Mouse (Mus musculus): ENCODE results near the gene Ankrd13b.
A peak's percentile ranks its signal among the peaks of the same experiment; 100 is the strongest.

Gene Ankrd13b

DNA sequence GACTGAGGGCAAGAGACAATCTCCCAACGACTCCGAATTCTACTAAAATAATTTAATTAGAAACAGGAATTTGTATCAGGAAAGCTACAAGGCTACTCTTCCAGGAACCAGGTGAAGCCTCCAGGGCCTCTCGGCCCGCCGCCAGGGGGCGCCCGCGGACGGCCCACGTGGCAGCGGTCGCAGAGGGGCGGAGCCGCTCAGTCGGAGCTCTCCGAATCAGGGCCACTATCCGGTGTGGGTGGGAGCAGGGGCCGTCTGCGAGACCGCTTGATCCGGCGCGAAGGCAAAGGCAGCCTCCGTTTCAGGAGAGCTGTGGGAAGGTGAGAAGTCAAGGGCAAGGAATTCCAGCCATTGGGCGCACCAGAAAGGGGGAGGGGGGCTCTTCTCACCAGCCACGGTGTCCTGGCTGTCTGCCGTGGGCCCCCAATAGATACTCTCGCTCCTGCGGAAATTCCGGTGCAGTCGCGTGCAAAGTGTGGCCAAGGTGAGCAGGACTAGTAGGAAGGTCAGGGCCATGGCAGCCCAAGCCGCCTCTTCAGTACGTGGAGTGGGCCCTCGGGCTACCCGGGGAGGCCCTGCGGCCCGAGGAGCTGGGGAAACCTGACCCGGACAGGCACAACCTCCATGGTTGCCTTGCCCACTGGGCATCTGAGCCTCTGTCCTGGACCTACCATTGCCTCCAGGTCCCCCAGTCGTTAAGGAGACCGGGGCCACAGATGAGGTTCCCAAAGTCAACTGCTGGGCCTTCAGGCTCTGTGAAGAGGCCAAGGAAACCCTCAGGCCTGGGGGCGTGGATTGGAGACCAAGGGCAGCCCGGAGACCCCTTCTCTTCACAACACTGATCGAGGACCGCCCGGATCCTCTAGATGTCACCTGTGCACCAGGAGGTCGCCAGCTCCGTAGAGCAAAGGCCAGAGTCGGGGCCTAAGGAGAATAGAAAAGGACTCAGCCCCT is 18.9 kb upstream of the Ankrd13b start:
- no peak for DNase-seq (ENCODE audit: low read depth, low spot score)

- no peak for DNase-seq (ENCODE audit: low read depth, low spot score)
Observed at GRCm38 (mm10) chr11:77507426-77507825, 17.9 kb upstream of the Ankrd13b start.

GRCm38 (mm10) chr11:77506941-77507340 is 17.5 kb upstream of the Ankrd13b start:
- no peak for DNase-seq (ENCODE audit: low read depth, low spot score)

DNA sequence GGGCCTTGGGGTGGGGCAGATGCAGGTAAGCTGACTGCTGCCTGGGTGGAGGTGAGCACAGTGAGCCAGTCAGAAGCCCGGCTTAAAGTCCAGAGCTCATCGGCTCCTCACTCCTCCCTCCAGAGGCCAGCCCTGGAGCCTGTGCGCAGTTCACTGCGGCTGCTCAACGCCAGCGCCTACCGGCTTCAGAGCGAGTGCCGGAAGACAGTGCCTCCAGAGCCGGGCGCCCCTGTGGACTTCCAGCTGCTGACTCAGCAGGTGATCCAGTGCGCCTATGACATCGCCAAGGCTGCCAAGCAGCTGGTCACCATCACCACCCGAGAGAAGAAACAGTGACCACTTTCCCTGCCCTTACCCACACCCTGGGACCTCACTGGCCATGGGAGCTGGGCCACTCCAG is 16.8 kb upstream of the Ankrd13b start:
- no peak for DNase-seq (ENCODE audit: low read depth, low spot score)

GRCm38 (mm10) chr11:77505291-77505980 is 16.0 kb upstream of the Ankrd13b start:
- no peak for DNase-seq (ENCODE audit: low read depth, low spot score)

DNA sequence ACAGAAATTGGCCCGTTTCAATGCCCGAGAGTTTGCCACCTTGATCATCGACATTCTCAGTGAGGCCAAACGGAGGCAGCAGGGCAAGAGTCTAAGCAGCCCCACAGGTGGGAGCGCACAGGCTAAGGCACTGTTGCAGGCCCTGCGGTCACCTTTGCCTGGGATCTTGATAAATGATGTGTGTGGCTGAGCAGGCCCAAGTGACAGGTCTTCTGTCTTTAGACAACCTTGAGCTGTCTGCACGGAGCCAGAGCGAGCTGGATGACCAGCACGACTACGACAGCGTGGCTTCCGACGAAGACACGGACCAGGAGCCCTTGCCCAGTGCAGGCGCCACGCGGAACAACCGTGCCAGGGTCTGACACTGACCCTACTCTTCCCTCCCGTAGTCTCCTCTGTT is 14.9 kb upstream of the Ankrd13b start:
- no peak for DNase-seq (ENCODE audit: low read depth, low spot score)

DNA sequence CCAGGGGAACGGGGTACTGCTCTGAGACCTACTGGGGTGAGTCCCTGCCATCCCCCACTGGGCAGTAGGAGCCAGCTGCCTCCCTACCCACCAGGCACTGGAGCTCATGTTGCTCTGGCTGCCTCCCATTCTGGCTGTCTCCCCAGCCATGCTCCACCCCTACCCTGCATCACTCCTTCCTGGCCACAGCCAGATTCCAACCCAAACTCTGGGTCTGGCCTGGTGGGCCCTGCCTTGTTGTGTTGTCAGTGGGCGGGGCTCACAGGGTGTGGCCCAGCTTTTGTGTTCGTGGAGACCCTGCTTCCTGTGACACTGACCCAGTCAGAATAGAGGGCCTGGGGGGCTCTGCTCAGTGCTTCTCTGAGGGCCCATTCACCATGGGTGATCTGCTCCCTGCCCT is 14.0 kb upstream of the Ankrd13b start:
- no peak for DNase-seq (ENCODE audit: low read depth, low spot score)

DNA sequence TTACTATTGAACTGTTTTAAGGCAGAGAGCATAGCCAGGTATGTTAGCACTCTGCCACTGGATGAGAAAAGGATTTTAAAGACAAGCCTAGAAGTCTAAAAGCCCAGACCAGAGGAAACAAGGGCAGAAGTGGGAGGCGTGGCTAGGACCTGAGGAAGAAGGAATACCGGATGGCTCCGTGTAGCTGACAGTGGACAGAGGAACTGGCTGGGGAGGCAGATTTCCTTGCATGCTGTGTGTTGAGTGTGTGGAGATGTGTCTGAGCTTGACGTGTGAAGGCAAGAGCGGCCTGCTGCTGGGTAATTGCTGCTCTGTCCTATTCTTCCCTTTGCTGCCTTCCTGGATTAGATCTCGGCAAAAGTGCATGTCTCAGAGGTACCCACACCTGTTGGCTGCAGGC is 13.0 kb upstream of the Ankrd13b start:
- DNase-seq (ENCODE audit: low read depth, low spot score): no peak

DNA sequence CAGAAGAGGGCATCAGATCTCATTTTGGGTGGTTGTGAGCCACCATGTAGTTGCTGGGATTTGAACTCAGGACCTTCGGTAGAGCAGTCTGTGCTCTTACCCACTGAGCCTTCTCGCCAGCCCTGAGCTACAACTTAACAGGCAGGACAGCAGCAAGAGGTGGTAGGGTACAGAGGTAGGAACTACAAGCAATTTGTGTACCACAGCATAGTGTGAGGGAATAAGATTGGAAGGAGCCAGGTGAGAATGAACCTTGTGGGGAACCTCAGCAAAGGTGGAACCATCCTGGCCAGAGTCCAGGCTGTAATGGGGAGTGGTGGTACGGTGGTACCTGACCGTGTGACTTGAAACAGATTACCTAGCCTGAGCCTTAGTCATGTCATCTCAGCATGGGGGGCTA is 12.5 kb upstream of the Ankrd13b start:
- no peak for DNase-seq (ENCODE audit: low read depth, low spot score)

DNA sequence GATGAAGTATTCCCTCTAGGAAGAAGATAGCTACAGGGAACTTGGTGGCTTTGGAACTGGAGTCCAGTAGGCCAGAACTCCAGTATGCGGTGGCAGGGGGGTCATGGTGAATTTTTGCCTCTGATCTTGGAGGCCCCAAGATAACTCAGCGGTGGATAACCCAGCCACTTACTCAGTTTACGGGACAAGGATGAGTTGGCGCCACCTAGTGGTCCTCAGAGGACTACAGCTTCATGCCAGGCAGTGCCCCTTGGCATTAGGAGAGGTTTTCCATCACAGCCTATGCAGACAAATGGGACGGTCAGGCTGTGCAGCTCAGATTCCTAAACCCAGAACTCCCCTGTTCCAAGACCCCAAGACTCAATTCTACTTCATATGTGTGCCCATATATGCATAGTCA is 11.9 kb upstream of the Ankrd13b start:
- no peak for DNase-seq (ENCODE audit: low read depth, low spot score)

- DNase-seq (ENCODE audit: low read depth, low spot score): no peak
Observed at GRCm38 (mm10) chr11:77500361-77501325, 11.2 kb upstream of the Ankrd13b start.

DNA sequence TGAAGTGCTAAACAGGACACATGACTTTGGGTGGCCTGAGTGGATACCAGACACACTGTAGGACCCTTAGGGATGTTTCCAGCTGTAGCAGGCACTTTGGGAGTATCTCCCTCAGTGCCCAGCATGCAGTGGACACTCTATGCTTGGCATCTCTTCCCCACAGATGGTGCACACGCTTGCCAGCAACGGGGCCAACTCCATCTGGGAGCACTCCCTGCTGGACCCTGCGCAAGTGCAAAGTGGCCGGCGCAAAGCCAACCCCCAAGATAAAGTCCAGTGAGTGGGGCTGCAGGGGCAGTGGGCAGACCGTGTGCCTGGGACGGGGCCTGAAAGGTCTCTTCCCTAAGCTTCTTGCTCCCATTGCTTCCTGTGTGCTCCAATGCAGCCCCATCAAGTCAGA is 9.9 kb upstream of the Ankrd13b start:
- no peak for DNase-seq (ENCODE audit: low read depth, low spot score)

DNA sequence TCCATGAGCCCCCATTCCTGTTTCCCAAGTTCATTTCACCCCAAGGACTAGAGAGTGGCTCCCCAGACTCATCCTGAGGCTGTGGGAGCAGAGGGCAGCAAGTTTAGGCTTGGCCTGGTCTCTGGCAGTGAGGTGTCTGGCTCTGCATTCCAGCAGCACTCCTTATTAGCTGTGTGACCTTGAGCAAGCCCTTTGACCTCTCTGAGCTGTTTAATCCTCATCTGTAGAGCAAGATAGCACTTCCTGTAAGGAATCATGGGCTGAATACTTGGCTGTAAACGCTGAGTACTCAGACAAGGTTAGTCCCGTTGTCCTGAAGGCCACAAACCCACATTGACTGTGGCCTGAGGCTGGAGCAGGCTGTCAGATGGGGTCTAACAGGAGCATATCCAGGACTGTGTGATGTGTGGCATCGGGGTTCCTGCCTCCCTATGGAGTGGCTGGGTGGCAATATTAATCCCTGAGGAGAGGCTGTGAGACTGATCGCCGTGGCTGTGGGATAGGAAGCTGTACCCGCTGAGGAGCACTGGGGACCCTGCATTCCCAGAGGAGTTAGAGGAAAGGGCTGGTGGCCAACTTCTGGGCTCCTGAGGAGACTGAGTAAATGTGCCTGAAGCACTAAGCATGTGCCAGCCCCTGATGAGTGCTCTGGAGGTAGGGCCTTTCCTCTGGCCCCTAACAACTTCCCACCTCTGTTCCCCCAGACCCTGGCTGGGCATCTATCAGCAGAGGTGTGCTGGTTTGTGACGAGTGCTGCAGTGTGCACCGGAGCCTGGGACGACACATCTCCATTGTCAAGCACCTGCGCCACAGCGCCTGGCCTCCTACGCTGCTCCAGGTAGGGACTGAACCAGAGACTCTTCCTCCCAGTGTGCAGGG is 9.0 kb upstream of the Ankrd13b start:
- no peak for DNase-seq (ENCODE audit: low read depth, low spot score)

DNA sequence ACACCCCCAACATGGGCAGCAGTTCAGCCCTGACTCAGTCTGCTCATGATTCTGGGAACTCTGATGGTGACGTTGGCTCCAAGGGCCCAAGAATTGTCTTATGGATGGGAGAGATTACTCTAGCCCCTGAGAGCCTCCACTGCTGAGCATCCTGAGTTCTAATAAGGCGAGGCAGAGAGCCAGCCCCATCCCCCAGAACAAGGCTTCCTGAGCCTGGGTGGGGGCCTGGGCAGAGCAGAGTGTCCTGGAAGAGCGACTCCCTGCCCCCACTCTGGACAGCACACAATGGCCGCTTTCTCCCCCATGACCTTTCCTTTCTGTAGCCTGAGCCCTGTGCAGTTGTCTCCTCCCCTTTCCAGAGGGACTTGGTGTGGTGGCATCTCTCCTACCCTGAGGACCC is 8.4 kb upstream of the Ankrd13b start:
- no peak for DNase-seq (ENCODE audit: low read depth, low spot score)

DNA sequence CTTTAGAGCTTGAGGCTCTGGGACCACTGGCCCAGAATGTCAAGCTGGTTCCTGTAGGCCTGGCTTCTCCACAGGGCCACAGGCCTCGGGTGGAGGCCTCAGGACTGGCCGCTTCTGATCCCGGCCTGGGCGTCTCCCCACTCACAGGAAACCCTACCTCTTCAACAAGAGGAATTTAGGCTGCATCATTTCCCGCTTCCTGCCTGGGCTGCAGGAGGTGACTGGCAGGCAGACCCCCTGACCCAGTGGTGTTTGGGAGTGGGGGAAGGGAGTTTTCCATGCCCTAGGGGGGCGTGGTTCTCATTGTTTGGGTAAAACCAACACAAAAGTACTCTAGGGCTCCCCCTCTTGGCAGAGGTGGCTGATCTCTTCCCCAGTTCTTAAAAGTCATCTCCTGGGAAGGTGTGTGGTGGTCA is 7.9 kb upstream of the Ankrd13b start:
- no peak for DNase-seq (ENCODE audit: low read depth, low spot score)

DNA sequence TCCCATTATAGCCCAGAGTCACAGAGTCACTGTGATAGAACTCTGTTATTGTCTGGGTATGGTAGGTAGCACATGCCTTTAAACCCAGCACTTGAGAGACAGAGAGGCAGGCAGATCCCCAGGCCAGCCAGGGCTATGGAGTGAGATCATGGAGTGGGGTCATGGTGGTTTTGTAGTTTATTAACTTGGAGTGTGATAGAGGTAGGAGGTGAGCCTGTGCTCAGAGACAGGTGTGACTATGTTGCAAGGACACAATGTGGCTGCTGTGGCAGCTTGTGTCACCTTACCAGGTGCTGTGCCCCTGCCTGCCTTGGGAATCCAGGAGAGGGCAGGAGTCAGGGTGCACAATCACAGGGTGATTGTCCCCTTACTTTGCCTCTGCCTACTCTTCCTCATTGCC is 6.0 kb upstream of the Ankrd13b start:
- DNase-seq (ENCODE audit: low read depth, low spot score): no peak

DNA sequence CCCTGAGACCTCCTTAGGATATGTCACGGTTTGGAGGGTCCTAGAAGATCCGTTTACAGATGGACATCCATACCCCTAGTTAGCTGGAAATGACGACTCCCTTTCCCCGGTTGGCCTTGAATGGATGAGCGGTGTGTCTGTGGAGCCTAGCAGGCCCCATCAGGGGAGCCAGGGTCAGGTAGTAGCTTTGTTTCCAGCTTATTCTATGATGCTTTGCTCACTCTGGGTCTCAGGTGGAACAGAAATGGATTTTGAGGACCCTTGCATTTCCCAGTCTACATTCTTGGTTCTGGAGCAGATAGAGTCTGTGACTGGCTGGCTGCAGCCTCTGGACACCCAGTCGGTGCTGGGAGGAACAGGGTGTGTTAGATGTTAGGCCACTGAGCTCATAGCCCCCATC is 5.3 kb upstream of the Ankrd13b start:
- DNase-seq (ENCODE audit: low read depth, low spot score): no peak

- no peak for DNase-seq (ENCODE audit: low read depth, low spot score)
Observed at GRCm38 (mm10) chr11:77494344-77494676, 4.8 kb upstream of the Ankrd13b start.

DNA sequence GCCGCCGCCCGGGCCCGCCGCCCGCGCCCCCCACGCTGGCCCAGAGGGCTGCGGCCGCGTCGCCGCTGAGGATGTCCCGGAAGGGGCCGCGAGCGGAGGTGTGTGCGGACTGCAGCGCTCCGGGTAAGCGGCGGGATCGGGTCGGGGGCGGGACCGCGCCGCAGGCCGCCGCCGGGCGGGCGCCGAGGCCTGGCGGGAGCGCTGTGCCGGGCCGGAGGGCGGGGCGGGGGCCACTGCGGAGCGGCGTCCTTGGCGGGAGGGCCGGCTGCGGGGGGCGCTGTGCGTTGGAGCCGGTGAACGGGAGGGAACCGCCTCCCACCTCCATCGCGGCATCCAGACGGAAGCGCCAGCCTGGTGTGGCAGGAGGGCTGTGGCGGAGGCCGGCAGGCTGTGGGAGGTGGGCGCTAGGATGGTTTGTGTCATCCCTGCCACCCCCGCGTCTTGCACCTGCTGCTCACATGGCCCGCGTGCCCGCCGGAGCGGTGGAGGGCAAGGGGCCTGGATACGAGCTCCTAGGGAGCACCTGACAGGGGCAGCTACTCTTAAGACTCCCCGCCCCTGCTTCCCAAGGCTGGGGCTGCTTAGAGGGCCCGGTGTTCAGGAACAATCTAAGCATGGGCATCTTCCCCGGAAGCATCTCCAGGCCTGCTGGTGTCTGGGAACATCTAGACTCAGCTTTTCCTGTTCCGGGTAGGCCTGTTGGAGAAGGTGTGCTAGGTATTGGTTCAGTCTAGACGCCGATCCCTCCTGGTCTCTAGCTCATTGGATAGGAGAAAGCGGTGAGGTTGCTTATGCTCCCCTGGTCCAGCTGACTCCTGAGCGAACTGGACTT is 4.2 kb upstream of the Ankrd13b start, which contains the start of gene Git1:
Git1 (plus strand) TSS at position 51 of the 832 bp plus-strand sequence.
- DNase-seq (ENCODE audit: low read depth, low spot score): no peak

DNA sequence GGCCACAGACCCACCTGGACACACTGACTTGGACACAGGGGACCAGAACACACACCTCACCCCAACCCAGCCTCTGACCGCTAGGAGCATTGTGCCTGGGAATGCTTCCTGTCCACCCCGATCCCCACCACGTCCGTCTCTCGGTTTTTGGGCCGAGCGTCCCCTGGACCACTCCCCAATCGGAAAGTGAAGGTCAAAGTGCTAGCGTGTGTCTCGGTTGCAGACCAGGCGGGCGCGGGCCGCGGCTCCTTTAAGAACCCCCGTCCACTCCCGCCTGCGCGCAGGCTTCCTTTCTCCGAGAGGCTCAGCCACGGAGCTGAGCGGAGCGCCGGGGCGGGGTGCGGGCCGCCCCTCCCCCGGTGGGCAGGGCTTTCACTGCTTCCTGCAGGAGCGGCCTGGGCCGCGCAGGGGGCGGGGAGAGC is 3.4 kb upstream of the Ankrd13b start:
- DNase-seq (ENCODE audit: low read depth, low spot score): peak; percentile 89

All from telencephalon, adult 2 months (tissue).